Mouse (Mus musculus) retina, postnatal 7 days (tissue): ENCODE results near the gene Cdh6.

ENCODE experiments used
- DNase-seq: peaks from one replicate; pipeline ENCODE4 v3.0.0-alpha.2; 2012; ENCODE audit warnings: low read depth, low spot score

The Cdh6 gene

GRCm38 (mm10) chr15:13173071-13173778 lies at the start of gene Cdh6:
Gene Cdh6, minus strand, starts transcription at chr15:13173675.
- DNase-seq: no peak

- DNase-seq: no peak
Observed at GRCm38 (mm10) chr15:13219727-13220454, 46.4 kb upstream of the Cdh6 start.

DNA sequence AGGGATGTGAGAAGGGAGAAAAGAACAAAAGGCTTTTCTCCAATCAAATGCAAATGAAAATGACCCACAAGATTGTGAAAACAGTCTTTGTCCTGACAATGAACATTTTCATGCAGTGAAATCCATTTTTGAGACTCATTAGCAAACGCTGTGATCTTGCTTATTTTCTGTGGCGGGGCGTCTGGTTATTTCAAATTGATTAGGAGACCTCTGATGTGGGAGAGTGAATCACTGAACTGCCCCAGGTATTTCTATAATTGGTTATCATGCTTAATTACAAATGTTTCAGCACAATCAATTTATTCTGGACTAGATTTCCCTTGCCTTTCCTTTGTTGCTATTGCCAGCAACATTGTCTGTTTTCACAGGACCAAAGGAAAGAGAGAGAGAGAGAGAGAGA lies 44.3 kb upstream of the Cdh6 start:
- DNase-seq: no peak

DNA sequence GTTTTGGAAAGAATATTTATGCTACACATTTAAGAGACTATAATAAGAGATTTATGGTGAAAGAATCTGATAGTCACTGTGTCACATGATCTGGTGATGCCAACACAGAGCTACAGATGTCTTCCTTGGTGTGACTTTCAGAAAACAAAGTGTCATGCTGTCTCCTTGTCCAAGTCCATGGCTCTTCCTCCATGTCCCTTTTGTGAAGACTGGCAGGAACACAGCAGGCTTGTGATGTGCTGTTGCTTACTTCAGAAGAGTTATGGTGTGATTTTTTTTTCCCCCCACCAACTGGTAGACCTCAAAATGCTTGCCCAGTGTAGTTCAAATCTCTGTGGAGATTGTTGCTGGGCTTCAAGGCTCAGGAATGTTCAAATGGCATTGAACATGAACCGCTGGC lies 43.7 kb upstream of the Cdh6 start:
- DNase-seq: no peak

DNA sequence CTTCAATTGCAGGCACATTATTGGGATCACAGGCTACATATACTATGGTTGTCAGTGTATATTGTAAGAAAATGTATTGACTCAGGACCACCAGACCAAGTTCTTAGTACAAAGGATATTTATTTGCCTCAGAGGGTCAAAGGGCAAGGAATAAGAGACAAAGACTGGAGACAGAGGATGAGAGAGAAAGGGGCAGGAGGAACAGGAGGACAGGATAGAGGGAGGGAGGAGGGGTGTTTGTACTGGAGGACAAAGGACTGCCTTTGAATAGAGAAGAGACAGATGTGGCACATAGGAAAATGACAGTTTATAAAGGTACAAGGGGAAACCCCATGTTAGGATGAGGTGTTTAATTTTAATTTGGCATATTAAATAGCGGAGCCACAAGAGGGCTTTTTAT lies 39.5 kb upstream of the Cdh6 start:
- no peak for DNase-seq

- DNase-seq: no peak
Observed at GRCm38 (mm10) chr15:13212027-13212685, 38.7 kb upstream of the Cdh6 start.

- DNase-seq: no peak
Observed at GRCm38 (mm10) chr15:13210186-13210585, 36.7 kb upstream of the Cdh6 start.

- DNase-seq: no peak
Observed at GRCm38 (mm10) chr15:13208716-13209115, 35.2 kb upstream of the Cdh6 start.

DNA sequence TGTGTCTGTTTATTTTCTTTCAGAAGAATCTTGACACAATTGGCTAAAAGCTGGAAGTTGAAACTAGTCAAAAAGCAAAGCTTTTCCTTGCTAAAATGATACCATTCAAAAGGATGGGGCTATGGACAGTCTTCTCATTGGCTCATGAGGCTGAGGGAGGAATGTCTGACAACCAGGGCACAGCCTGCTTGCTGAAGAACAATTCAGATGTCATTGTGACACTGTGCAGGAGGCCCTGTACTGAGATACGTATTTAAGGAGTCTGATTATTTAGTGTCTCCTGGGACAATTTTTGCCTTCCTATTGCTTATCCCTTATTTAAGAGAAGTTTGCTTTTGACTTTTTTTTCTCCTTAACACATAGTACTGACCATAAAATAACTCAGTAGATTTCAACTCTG lies 22.8 kb upstream of the Cdh6 start:
- no peak for DNase-seq

- DNase-seq: no peak
Observed at GRCm38 (mm10) chr15:13194048-13194447, 20.6 kb upstream of the Cdh6 start.

- no peak for DNase-seq
Observed at GRCm38 (mm10) chr15:13193076-13193475, 19.6 kb upstream of the Cdh6 start.

DNA sequence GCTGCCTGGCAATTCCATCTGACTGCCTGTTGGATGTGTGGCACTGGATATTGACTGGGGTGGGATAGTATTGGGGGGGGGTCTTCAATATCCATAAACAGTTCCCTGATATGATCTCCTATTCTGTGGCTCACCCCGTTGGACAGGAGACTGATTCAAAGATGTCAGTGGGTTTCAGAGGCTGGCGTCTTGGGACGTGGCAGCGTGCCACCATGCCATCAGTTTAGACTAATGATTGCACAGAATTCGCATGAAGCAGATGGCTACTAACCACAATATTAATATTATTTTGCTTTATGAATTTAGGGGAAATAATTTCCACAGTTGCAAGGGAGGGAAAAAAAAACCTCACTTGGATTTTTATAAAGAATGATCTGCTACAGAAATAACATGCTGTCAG lies 10.2 kb upstream of the Cdh6 start:
- DNase-seq: no peak

DNA sequence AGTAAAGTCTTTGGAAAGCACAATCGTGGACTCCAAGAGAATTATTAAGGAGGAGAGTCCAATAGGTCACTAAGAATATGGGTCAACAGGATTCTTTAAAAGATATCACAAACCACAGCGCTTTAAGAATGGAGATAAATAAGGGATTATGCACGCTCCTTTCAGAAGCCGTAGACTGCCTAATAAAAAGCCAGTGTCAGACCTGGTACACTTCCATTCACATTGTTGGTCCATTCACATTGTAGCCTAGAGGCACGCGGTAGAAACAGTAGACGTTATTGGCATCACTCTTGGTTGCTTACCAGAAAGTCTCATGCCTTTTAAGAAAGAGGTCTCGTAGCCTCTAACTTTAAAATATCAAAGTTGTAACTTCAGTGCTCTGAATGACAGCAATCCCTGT lies 8.0 kb upstream of the Cdh6 start:
- DNase-seq: no peak

GRCm38 (mm10) chr15:13181014-13181413 lies 7.5 kb upstream of the Cdh6 start:
- DNase-seq: no peak

- DNase-seq: no peak
Observed at GRCm38 (mm10) chr15:13175978-13176377, 2.5 kb upstream of the Cdh6 start.

GRCm38 (mm10) chr15:13174618-13174980 lies 1.1 kb upstream of the Cdh6 start:
- no peak for DNase-seq

DNA sequence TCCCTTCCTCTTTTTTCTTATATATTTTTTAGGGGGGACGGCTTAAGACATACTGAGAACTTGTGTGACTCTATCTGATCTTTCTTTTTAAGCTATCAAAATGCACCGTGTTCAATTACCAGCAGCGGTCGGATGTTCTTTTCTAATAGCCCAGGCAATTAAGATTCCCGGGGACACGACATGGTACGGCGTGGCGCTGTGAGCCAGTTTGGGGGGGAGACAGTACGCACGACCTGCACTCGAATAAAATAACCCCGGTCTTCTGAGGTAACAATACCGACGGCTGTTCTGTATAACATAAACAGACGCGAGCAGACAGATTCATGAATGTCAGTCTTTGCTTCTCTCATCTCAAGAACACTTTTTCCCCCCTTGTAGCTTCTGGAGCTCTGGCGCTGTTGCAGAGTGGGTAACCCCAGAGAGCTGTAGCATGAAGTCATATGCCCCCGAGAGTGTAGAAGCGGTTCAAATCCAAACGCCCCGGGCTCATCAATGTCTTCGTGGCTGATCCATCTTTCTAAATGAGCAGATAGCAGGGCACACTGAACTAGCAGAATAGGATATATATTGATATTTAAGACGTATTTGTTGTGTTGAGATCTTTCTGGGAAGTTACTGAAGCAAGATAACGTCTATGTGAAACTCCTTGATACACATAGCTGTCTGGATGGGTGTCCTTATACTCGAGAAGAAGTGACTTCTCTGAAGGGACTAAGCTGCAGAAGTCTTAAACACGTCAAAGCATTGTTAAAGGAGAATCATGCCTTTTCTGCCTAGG lies 554 bp upstream of the Cdh6 start:
- no peak for DNase-seq

DNA sequence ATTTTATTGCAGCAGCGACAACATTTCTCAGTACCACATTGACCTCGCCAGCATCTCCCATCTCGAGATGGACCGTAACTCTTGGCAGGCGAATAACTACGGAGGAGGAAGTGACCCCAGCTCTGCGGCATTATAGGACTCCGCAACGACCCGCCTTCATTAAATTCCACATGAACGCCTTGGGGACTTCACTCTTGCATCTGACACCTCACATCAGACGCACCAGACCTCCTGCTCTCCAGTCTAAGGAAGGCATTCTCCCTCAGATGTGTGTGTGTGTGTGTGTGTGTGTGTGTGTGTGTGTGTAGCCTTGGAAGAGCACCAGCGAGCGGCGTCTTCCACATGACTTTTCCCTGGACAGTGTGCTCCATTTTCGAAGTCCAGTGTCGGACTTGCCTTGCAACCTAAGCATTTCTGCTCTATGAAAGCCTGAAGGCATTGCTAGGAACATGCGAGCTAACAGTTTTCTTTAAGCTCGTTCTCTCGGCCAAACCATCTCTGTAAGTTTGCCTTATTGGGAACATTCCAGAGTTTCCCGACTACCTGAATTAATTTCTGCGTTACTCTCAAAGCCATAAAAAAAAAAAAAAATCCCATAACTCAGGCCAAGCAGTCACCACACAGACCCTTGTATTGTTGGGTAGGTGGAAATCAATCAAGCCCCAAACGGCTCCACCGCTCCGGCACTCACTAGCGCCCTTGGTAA lies 957 bp downstream of the Cdh6 start:
- no peak for DNase-seq

- DNase-seq: no peak
Observed at GRCm38 (mm10) chr15:13171486-13172364, 1.8 kb downstream of the Cdh6 start.

DNA sequence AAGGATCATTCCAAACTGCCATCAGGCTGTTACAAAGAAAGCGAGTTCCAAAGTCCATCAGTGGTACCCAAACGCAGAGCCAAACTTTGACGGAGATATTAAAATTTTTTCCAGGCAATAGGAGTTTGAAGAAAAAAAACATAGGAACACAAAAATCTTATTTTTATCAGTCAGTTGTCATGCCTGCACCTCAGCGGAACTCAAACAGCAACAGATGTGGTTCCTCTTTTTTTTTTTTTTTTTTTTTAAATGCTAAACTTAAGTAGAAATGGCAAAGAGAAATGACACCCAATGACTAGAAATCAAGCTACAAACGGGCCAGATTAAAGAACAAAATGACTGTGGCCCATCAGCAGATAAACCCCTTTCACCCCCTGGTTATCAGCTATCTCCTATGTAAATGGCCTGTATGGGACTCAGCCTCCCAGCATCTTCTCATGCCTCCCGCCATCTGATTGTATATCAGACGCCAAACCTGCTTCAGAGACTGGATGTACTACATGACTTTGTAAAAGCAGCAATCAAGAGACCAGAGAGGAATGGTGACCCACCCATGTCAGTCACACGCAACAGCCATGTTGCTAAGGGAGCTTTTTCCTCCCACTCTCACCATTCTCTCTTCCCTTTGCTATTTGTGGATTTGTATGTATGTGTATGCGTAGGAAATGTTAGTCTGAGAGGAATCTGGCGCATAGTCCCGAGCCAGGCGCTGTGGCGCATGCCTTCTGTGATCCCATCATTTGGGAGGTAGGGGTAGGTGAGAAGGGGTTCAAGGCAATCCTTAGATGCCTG lies 8.2 kb downstream of the Cdh6 start:
- no peak for DNase-seq
